Mouse (Mus musculus): ENCODE results near the gene Pgp.
A peak's percentile ranks its signal among the peaks of the same experiment; 100 is the strongest.
"Not testable (repeated sequence)": the region's sequence is repeated elsewhere in the genome, so short reads cannot be mapped to it uniquely, and the experiment has no call there.

Pgp gene

DNA sequence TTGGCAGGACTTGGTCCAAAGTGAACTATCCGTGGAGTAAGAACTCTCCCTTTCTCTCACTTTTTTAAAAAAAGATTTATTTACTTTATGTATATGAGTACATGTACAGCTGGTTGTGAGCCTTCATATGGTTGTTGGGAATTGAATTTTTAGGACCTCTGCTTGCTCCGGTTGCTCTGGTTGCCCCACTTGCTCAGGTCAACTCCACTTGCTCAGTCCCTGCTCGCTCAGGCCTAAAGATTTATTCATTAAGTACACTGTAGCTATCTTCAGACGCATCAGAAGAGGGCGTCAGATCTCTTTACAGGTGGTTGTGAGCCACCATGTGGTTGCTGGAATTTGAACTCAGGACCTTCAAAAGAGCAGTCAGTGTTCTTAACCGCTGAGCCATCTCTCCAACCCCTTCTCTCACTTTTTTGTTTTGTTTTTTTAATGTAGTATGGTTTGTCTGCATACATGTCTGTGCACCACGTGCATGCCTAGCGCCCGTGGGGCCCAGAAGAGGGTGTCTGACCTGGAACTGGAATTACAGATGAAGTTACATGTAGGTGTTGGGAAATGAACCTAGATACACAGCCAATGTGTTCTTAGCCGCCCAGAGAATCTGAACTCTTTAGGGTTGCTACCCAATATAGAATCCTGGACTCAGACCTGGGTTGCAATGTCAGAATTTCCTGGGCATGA lies 14.5 kb upstream of the Pgp start:
- DNase-seq (ENCODE audit: low spot score in 2 of 2): not testable (repeated sequence)

- DNase-seq (ENCODE audit: low spot score in 2 of 2): no peak
Observed at GRCm38 (mm10) chr17:24461580-24461979, 8.6 kb upstream of the Pgp start.

DNA sequence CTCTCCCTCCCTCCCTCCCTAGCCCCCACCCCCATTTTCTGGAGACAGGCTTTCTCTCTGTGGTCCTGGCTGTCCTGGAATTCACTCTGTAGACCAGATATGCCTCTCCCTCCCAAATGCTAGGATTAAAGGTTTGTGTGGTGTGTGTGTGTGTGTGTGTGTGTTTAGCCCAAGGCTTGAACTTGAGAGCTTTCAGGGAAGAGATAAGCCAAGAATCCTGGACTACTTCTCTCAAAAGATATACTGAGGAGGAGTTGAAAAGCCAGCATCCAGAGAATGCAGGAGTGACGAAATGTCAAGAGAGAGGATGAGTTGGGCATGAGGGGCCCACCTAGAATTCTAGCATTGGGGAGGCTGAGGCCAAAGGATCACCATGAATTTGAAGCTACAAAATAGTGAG lies 7.3 kb upstream of the Pgp start:
- no peak for DNase-seq (ENCODE audit: low spot score in 2 of 2)

- DNase-seq (ENCODE audit: low spot score in 2 of 2): no peak
Observed at GRCm38 (mm10) chr17:24463374-24464133, 6.6 kb upstream of the Pgp start.

- DNase-seq (ENCODE audit: low spot score in 2 of 2): no peak
Observed at GRCm38 (mm10) chr17:24468636-24469246, 1.5 kb upstream of the Pgp start.

- DNase-seq (ENCODE audit: low spot score in 2 of 2): no peak
Observed at GRCm38 (mm10) chr17:24469336-24469909, 769 bp upstream of the Pgp start.

GRCm38 (mm10) chr17:24470701-24471527 lies 722 bp downstream of the Pgp start:
- peak in 1 of 2 experiments; percentile 45 for DNase-seq (ENCODE audit: low spot score in 2 of 2)

DNA sequence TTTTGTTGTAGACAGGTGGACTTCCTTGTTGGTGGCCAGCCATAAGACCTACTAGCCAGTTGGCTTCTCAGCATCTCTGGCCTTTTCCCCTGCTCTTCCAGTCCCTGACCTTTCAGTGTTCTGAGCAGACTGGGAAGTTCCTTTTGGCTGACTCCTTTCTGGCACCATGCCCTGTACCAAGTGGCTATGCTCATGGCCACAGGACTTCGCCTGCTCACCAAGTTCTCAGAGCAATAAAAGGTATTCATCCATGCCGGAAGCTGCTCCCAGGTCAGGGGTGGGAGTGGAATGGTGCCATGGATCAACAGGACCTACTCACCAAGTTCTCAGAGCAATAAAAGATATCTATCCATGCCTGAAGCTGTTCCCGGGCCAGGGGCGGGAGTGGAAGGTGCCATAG lies 2.3 kb downstream of the Pgp start:
- DNase-seq (ENCODE audit: low spot score in 2 of 2): no peak

DNA sequence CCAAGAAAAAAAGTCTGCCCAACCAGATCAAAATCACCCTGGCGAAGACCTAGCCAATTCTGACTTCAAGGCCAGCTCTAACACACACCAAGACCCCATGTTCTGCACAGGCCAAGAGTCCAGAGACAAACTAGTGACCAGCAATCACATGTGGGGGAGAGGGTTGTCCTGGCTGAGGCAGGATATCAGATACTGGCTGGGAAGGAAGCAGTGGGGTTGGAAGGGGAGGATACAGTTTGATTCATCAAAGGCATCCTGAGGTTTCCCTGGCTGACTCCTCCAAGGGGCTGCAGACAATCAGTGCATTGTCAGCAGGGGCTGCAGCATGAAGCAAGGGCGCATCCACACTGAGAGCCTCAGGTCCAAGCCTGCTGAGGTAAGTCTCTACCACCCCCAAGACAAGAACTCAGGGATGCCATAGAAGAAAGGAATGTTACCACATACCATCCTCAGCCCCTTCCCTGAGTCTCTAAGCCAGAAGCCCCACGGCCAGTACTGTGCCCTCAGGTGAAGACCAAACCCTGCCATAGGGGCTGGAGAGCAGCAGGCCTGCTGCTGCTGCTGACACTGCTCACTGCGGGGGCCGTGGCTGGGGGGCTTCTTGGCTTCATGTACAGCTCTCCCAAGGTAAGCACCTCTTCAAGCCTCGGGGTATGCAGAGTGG lies 3.6 kb downstream of the Pgp start, which contains the start of gene Bricd5:
Gene Bricd5 (plus strand): TSS at position 273 of the 664 bp plus-strand sequence.
- no peak for DNase-seq (ENCODE audit: low spot score in 2 of 2)

DNA sequence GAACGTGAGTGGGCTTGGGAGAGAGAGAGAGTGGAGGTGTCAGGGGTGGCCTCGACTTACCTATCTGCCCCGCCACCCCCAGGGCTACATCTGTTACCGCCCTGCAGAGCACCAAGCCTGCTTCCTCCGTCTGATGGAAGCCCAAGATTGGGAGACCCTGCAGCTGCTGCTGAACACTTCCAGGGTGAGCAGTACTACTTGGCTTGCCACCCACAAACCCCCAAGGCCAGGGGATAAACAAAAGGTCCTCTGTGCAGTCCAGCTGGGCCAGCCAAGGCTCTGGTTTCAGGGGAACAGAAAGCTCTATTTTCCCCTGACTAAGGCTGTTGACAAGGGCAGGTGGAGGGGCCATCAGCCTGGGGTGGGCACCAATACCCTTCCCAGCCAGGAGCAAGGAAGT lies 4.4 kb downstream of the Pgp start:
- no peak for DNase-seq (ENCODE audit: low spot score in 2 of 2)

DNA sequence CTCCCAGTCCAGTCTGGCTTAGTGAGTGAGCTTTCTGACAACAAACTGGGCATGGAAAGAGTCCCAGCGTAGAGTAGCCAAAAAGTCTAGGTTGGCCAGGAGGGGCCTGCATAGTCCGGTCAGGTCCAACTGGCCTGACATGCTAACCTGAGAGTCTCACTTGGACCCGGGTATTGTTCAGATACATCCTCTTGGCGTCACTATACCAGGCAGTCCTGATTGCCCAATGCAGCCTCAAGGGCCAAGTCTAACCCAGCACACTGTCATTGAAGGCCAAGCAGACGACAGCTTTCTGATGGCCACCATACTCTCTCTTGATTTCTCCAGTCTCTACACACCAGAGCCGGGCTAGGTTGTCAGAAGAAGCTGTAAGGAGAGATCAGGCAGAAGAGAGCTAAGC lies 5.4 kb downstream of the Pgp start:
- no peak for DNase-seq (ENCODE audit: low spot score in 2 of 2)

DNA sequence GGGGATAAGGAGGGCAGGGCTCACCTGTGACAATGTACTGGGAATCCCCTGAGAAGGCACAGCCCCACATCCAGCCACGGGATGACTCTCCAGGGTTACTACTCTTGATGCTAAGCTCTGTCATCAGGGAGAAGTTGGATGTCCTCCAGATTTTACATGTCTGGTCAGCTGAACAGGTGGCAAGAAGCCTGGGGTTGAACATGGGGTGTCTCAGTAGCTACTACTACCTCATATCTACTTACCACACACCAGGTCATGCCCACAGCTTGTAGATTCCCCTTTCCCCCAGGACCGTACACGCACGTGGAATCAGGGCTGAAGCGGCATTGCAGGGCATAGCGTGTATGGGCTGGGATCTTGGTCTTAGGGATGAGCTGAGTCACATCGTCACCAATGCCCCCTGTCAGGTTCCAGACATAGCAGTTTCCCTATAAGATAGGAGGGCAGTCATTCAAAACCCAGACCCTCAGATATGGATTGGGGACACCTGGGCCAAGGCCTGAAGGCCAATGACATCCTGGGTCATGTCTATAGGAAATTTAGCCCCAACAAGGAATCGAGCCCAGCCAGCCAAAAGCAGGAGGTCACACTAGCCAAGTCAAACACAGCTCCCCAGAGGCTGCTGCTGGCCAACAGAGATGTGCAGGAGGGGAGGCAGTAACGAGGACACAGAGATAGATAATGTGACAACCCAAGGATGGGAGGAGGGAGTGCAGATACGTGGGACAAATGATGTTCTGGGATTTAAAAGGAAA lies 6.0 kb downstream of the Pgp start:
- DNase-seq (ENCODE audit: low spot score in 2 of 2): no peak

DNA sequence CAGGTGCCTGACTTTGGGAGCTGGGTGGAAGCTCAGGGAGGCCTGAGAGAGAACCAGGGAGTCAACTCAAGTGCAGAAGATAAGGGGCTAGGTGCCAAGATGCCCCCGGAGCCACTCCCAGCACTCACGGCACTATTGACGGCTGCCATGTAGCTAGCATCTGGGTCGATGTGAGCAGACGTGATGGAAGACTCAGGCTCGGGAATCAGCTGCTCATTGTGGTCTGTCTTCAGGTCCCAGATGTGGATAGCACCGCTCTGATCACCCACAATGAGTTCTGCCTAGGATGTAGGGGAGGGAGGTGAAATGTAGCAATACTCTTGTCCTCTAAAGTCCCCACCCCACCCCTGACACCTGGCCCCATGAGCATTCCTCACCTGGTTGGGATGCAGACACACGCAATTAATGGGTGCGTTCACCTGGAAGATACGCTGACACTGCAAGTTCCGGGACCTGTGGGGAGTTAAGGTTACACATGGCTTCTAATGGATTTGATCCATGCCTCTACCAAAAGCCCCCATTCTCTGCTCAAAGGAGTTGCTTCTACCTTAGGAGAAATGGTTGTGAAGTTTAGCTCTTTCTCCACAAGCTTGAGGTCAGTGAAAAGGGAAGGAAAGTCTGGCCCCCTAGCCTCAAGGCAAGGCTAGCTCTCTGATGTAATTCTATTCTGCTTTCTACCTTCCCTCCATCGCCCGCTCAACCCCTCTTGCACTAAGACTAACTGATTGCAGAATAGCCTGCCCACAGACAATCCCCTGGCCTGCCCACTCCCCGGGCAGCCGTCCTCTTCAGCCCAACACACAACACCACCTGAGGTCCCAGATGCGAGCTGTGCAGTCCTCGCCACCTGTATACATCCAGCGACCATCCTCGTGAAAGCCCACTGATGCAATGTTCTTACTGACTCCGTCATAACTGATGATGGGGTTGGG lies 7.1 kb downstream of the Pgp start:
- DNase-seq (ENCODE audit: low spot score in 2 of 2): no peak

DNA sequence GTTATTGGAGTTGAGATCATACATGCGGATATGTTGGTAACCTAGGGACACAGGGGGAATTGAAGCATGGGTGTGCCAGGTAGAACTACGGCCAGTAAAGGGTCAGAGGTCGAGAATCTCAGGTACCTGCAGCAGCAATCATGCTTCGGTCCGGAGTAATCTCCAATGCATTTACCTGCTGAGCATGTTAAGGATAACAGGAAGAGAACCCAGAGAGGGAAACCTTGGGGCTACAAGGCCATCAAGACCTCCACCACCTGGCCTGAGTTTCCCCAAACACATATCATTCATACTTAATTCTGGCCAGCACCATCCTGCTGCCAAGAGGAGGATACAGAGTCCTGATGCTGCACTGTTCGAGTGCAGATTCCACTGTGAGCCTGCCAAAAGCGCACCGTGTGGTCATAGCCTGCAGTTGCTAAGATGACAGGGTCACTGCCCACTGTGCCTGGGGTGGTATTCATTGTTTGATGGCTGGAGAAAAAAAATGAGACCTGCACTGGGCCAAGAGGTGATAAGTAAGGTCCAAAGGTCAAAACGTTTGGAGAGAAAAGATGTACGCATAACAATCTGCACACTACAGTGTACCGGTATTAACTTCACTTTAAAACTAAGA lies 7.9 kb downstream of the Pgp start:
- DNase-seq (ENCODE audit: low spot score in 2 of 2): no peak

- DNase-seq (ENCODE audit: low spot score in 2 of 2): peak; percentile 95 to 98
Observed at GRCm38 (mm10) chr17:24478663-24479380, 8.6 kb downstream of the Pgp start, which contains the start of gene Mlst8. Mlst8 (minus strand) TSS chr17:24479078.

- no peak for DNase-seq (ENCODE audit: low spot score in 2 of 2)
Observed at GRCm38 (mm10) chr17:24479431-24479830, 9.2 kb downstream of the Pgp start.

DNA sequence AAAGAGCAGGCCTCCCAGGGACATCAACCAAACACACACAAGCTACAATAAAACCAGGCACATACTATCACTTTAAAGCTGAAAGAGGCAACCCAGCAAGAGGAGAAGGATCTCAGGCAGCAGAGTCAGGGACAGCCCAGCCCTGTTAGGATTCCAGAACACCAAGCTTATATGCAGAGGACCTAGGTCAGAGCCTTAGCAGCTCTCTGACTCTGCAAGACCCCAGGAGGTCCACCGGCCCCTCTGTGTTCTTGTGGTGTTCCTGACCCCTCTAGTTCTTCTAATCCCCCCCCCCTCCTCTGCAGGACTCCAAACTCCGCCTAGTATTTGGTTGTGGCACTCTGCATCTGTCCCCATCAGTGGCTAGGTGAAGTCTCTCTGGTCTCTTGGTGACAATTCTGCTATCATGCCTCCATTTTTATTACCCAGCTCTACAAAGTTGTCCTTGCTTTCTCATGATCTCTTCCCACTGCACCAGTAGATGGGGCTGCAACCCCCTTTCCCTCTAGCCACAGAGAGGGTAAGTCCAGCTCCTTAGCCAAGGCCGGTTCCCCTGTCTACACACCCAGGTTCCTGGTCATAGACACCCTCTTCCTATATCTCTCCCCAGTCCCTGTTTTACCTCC lies 10.1 kb downstream of the Pgp start:
- no peak for DNase-seq (ENCODE audit: low spot score in 2 of 2)

Data from cerebellum, postnatal 4 days (tissue).